Mouse (Mus musculus): Measurements from ENCODE around the gene Fbxo8.

DNA sequence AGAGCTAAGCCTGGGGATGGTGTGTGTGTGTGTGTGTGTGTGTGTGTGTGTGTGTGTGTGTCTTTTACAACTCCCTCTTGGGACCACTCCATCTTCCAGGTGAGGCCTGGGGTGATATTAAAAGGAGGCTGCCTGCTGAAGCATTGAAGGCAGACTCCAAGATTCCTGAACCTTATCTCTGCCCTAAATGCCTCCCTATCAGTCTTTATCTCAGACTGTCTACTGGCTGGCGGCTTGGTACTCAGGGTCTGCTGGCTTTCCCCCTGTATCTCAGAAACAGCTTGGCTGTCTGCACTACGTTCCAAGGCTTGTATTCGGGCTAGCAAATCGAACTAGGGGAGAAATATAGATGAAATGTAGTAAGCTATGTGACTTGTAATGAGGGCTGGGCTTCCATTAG, 68.2 kb downstream of the Fbxo8 start:
- no peak for TF ChIP-seq CTCF (IDR thresholded peaks at IDR 0.05; ENCODE audit: borderline replicate concordance, insufficient read depth, low read length)
- no peak for TF ChIP-seq POLR2A (IDR thresholded peaks at IDR 0.05; ENCODE audit: low read depth, low read length)

All from embryonic fibroblast, embryonic 13.5 days (primary cell).